Mouse (Mus musculus): ENCODE results near the gene Fbxl13. TPM values are rescaled to one million over a fixed set of nuclear protein-coding genes. Genes with fewer than 3 reads are reported as not detected.

Fbxl13 gene
- total and polyA plus RNA-seq, 2 experiments from 2014 or later = 0.29 to 0.46 TPM

- H3K9ac ChIP-seq = no peak overlapping the region
- 0 out of 2 replicates have a peak, but pooled peaks have one; percentile 29 for ATAC-seq
- H3K36me3 ChIP-seq (ENCODE audit: insufficient read depth) = peaks cover 7% of the 10 kb centered on the region; the same call in 1 of the 2 replicates
- no peak for TF ChIP-seq CTCF (IDR thresholded peaks at IDR 0.05; ENCODE audit: low read depth)
- H3K4me3 ChIP-seq (ENCODE audit: low read depth, low read length) = no peak overlapping the region
- no peaks in the 10 kb centered on the region for H3K4me1 ChIP-seq (ENCODE audit: insufficient read depth)
- H3K27me3 ChIP-seq (ENCODE audit: insufficient read depth, low read length) = no peaks in the 10 kb centered on the region
- 53% methylated on average over 23 of the region's 23 CpGs for WGBS
- DNase-seq = no peak
- no peak overlapping the region for H3K27ac ChIP-seq (ENCODE audit: low read depth, low read length)
- H3K4me2 ChIP-seq (ENCODE audit: low read depth) = peak overlapping the region; percentile 8; the same call in 1 of the 2 replicates
- H3K9me3 ChIP-seq (ENCODE audit: low read length) = no peaks in the 10 kb centered on the region
Observed at GRCm38 (mm10) chr5:21672812-21673635, 27.6 kb upstream of the Fbxl13 start.

- H3K4me3 ChIP-seq (ENCODE audit: low read depth, low read length) = no peak overlapping the region
- ATAC-seq (no peak), DNase-seq (no peak)
- H3K36me3 ChIP-seq (ENCODE audit: insufficient read depth) = no peaks in the 10 kb centered on the region; the same call in 1 of the 2 replicates
- H3K27ac ChIP-seq (ENCODE audit: low read depth, low read length) = no peak overlapping the region
- TF ChIP-seq CTCF (IDR thresholded peaks at IDR 0.05; ENCODE audit: low read depth) = no peak
- no peak overlapping the region for H3K4me2 ChIP-seq (ENCODE audit: low read depth)
- H3K4me1 ChIP-seq (ENCODE audit: insufficient read depth) = no peaks in the 10 kb centered on the region
- WGBS = 91% methylated on average over 2 of the region's 2 CpGs
- H3K9ac ChIP-seq = no peak overlapping the region
- no peaks in the 10 kb centered on the region for H3K9me3 ChIP-seq (ENCODE audit: low read length)
- H3K27me3 ChIP-seq (ENCODE audit: insufficient read depth, low read length) = no peaks in the 10 kb centered on the region
Observed at GRCm38 (mm10) chr5:21669307-21669706, 23.9 kb upstream of the Fbxl13 start.

GRCm38 (mm10) chr5:21667191-21668137 lies 22.0 kb upstream of the Fbxl13 start:
- Histone ChIP-seq H3K27ac (ENCODE audit: low read depth, low read length) (no peak overlapping the region), H3K4me3 (ENCODE audit: low read depth, low read length) (no peak overlapping the region), H3K9ac (no peak overlapping the region), H3K9me3 (ENCODE audit: low read length) (no peaks in the 10 kb centered on the region), H3K4me1 (ENCODE audit: insufficient read depth) (no peaks in the 10 kb centered on the region), H3K27me3 (ENCODE audit: insufficient read depth, low read length) (no peaks in the 10 kb centered on the region), H3K4me2 (ENCODE audit: low read depth) (no peak overlapping the region), H3K36me3 (ENCODE audit: insufficient read depth) (peaks cover 7% of the 10 kb centered on the region; the same call in 1 of the 2 replicates)
- no peak; the same call in 1 of the 2 replicates for TF ChIP-seq CTCF (IDR thresholded peaks at IDR 0.05; ENCODE audit: low read depth)
- ATAC-seq = no peak
- no peak for DNase-seq
- 64% methylated on average over 8 of the region's 8 CpGs for WGBS

- Histone ChIP-seq H3K9me3 (ENCODE audit: low read length) (no peaks in the 10 kb centered on the region), H3K4me1 (ENCODE audit: insufficient read depth) (no peaks in the 10 kb centered on the region), H3K36me3 (ENCODE audit: insufficient read depth) (peaks cover 43% of the 10 kb centered on the region), H3K4me3 (ENCODE audit: low read depth, low read length) (no peak overlapping the region), H3K9ac (no peak overlapping the region), H3K27ac (ENCODE audit: low read depth, low read length) (no peak overlapping the region), H3K27me3 (ENCODE audit: insufficient read depth, low read length) (no peaks in the 10 kb centered on the region), H3K4me2 (ENCODE audit: low read depth) (no peak overlapping the region)
- ATAC-seq (no peak), DNase-seq (no peak)
- 70% methylated on average over 11 of the region's 11 CpGs for WGBS
- TF ChIP-seq CTCF (IDR thresholded peaks at IDR 0.05; ENCODE audit: low read depth) = no peak
Observed at GRCm38 (mm10) chr5:21663081-21663480, 17.6 kb upstream of the Fbxl13 start.

GRCm38 (mm10) chr5:21660850-21661249 lies 15.4 kb upstream of the Fbxl13 start:
- H3K4me1 ChIP-seq (ENCODE audit: insufficient read depth) = no peaks in the 10 kb centered on the region
- no peak overlapping the region for H3K9ac ChIP-seq
- no peaks in the 10 kb centered on the region for H3K27me3 ChIP-seq (ENCODE audit: insufficient read depth, low read length)
- TF ChIP-seq CTCF (IDR thresholded peaks at IDR 0.05; ENCODE audit: low read depth) = no peak
- DNase-seq (peak; percentile 55), ATAC-seq (peak; percentile 65)
- H3K9me3 ChIP-seq (ENCODE audit: low read length) = no peaks in the 10 kb centered on the region
- WGBS = 45% methylated on average over 6 of the region's 6 CpGs
- peaks cover 56% of the 10 kb centered on the region for H3K36me3 ChIP-seq (ENCODE audit: insufficient read depth)
- H3K4me3 ChIP-seq (ENCODE audit: low read depth, low read length) = no peak overlapping the region
- H3K27ac ChIP-seq (ENCODE audit: low read depth, low read length) = no peak overlapping the region
- H3K4me2 ChIP-seq (ENCODE audit: low read depth) = no peak overlapping the region

GRCm38 (mm10) chr5:21658623-21659395 lies 13.4 kb upstream of the Fbxl13 start:
- Histone ChIP-seq H3K9me3 (ENCODE audit: low read length) (no peaks in the 10 kb centered on the region), H3K4me3 (ENCODE audit: low read depth, low read length) (no peak overlapping the region), H3K4me1 (ENCODE audit: insufficient read depth) (no peaks in the 10 kb centered on the region), H3K4me2 (ENCODE audit: low read depth) (no peak overlapping the region), H3K9ac (no peak overlapping the region), H3K27ac (ENCODE audit: low read depth, low read length) (no peak overlapping the region), H3K27me3 (ENCODE audit: insufficient read depth, low read length) (no peaks in the 10 kb centered on the region), H3K36me3 (ENCODE audit: insufficient read depth) (peaks cover 64% of the 10 kb centered on the region)
- DNase-seq (peak; percentile 73), ATAC-seq (peak; percentile 86)
- peak; percentile 89 for TF ChIP-seq CTCF (IDR thresholded peaks at IDR 0.05; ENCODE audit: low read depth)
- WGBS = 50% methylated on average over 11 of the region's 11 CpGs
